Mouse (Mus musculus): ENCODE data around the gene Nfe2l3.
"Not testable (repeated sequence)": the region's sequence is repeated elsewhere in the genome, so short reads cannot be mapped to it uniquely, and the experiment has no call there.

Gene Nfe2l3

GRCm38 (mm10) chr6:51442191-51442835 lies 9.8 kb downstream of the Nfe2l3 start:
- DNase-seq (ENCODE audit: low spot score): no peak

DNA sequence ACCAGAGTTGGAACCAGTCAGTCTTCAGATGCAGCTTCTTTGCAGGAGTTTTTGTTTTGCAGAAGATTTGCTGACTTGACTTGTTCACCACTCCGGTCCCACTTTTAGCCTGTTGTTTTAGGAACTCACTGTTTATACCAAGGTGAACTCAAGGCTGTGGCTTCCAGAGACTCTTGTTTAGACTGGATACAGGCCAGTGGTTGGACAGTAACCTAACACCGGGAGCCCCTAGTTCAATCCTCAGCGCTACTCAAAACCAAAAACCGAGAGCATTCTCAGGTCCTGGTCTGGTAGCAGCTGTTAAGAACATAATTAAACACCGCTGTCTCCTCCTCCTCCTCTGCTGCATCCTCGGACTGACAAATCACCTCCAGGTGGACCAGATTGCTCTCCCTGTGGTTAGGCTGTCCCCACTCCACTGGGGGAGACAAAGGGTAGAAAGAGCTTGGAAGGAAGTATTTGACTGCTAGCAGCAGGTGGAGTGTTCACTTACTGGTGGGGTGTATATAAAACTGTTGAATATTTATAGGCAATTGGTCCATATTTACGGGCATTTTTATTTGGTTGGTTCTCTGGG lies 20.5 kb downstream of the Nfe2l3 start:
- no peak for DNase-seq (ENCODE audit: low spot score)

DNA sequence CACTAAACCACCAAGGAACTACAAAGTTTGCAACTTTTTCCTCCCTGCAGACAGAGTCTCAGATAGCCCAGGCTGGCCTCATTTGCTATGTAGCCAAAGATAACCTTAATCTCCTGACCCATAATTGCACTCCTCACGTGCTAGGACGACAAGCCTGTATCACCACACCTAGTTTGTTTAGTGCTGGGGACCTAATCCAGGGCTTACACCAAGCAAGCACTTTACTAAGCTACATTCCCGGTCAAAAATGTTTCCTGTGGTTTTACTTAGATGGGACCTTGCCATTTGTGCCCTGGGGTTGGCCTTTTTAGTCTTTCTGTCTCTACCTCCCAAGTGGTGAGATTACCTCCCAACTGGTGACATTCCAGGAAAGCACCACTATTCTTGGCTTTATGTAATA lies 22.5 kb downstream of the Nfe2l3 start:
- DNase-seq (ENCODE audit: low spot score): no peak

GRCm38 (mm10) chr6:51456198-51456597 lies 23.7 kb downstream of the Nfe2l3 start:
- no peak for DNase-seq (ENCODE audit: low spot score)

DNA sequence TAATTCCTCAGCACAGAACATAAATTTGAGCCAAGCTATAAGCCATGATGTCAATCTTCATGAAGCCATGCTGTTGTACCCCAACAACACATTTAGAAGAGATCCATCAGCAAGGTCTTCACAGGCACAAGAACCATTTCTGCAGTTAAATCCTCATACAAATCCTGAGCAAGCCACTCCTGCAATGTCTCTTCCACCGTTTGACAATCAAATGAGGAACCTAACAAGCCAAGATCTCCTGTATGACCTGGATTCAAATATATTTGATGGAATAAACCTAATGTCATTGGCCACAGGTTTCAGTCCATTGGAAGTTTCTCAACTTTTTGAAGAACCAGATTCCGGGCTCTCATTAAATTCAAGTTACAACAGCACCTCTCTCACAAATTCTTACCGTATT lies 24.8 kb downstream of the Nfe2l3 start:
- no peak for DNase-seq (ENCODE audit: low spot score)

- DNase-seq (ENCODE audit: low spot score): no peak
Measured at GRCm38 (mm10) chr6:51457770-51458387, 25.4 kb downstream of the Nfe2l3 start.

DNA sequence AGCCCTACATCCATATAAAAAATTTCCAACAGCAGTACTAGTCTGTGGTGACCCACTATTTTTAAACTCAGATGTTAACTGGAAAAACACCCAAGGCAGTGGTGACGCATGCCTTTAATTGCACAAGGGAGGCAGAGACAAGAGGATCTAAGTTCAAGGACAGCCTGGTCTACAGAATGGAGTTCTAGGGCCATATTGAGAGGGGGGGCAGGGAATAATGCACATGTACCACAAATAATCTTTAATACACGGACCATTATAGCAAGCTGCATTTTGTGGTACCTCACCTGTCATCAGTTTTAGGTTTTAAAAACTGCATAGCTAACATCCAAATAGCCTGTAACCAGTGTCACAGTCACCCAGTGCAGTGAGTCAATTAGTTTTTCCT lies 26.4 kb downstream of the Nfe2l3 start:
- DNase-seq (ENCODE audit: low spot score): no peak

GRCm38 (mm10) chr6:51459313-51460020 lies 27.0 kb downstream of the Nfe2l3 start:
- no peak for DNase-seq (ENCODE audit: low spot score)

GRCm38 (mm10) chr6:51460021-51460360 lies 27.5 kb downstream of the Nfe2l3 start:
- DNase-seq (ENCODE audit: low spot score): no peak

DNA sequence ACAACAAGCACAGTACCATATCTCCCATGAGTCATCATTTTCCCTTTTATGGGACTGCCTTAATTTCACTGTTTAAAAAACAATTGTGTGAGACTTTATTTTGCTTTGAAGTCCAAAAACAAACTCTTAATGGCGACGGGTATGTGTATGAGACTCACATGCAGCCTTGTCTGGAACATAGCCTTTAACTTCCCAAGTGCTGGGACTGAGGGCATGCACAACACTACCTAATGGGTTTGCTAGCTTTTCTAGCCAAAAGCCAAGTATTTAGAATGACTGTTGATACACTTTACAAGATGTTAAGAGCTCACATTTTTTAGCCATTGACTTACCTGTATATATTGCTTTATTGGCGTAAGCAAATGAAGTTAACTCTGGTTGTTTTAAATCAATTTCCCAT lies 27.9 kb downstream of the Nfe2l3 start:
- DNase-seq (ENCODE audit: low spot score): no peak

GRCm38 (mm10) chr6:51467649-51468048 lies 35.2 kb downstream of the Nfe2l3 start:
- DNase-seq (ENCODE audit: low spot score): no peak

DNA sequence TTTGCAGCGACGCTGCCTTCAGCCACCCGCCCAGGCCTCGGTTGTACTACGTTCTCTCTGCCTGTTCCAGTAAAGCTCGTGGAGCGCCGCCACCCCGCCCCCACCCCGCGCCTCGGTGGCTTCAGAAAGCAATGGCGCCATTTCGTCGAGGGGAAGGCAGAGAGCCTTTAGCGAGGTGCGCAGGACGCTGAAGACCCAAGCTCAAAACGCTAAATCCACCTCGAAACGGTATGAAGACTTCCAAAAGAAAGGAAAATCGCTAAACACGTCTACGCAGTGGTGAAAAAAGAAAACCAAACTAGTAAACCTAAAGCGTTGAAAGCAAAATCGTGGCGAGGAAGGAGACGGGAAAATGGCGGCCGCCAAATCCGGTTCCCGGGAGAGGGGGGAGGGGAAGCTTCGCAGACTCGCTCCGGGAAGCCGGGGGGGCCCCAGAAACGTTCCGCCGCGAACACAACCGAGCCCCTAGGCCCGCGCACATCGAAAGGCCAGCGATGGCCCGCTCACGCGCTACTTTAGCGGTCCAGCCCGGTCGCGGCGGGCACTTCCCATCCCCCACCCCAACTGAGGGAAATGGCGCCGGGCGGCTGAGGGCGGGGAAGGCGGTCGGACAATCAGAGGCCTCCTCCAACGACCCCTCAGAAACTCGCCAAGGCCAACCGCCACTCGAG lies 36.6 kb downstream of the Nfe2l3 start:
- DNase-seq (ENCODE audit: low spot score): peak; percentile 73

DNA sequence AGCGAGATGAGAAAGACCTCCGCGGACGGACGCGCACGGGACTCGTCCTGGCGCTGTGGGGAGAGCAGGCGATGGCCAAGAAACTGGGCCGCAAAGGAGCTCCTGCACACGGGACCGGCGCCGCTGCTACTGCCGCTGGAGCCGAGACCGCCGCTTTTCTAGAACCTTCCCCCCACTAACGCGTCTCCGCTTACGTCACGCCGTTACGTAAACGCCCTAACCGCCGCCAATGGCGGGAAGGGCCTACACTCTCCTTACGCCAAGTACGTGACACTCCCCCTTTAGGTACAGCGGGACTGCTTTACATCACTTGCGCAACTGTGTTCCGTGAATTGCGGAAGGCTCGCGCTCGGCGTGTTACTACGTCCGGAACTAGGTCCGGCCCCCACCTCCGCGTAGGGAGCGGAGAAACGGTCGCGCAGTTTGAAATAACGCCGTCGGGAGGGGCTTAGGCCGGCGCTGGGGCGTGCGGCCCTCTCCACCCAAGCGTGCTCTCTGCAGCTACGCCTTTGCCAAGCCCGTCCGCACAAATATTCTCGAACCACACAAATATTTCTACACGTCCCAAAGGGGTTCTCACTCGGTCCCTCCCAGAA lies 37.3 kb downstream of the Nfe2l3 start, which contains the start of gene Hnrnpa2b1:
TSS of gene Hnrnpa2b1 (minus strand) at position 180 of the 596 bp plus-strand sequence.
- peak; percentile 99 for DNase-seq (ENCODE audit: low spot score)

DNA sequence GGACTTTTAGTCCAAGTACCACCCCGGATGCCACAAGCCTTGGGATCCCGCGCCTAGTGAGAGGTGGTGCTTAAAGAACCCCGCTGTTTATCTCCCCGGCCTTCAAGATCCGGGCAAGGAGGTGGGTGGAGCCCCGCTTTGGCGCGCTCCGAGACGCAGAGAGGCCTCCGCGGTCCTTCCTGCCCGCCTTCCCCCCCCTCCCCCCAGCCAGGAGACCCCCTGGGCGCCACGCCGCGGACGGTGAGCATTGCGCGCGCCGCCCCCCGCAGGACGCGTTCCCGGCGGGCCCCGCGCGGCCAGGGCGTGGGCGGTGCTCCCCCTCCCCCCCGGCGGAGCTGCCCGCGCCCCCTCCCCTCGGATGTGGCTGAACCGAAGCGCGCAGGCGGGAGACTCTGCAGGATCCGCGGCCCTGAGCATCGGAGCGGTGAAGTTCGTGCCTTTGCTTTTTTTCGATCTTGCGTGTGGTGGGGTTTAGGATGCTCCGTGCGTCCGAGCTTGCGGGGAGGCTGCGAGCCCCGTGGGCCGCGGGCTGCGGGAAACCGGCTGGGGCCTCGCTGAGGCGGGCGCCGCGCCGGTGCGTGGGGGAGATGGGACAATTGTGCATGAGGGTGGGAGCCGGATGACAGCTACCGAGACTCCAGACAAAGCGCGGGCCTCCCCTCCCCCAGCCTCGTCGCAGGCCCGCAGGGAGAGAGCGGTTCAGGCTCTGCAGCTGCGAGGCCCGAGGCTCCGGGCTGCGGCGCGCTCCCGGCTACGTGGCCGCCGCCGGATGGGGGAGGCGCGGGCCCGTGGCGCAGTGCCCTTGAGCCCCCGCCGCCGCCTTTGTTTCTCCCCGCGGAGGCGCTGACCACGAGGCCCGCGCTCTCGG lies 38.1 kb downstream of the Nfe2l3 start, which contains the start of gene Cbx3:
TSS of gene Cbx3 (plus strand) at position 50 of the 868 bp plus-strand sequence.
- peak; percentile 80 for DNase-seq (ENCODE audit: low spot score)

GRCm38 (mm10) chr6:51471179-51471505 lies 38.7 kb downstream of the Nfe2l3 start:
- DNase-seq (ENCODE audit: low spot score): no peak

DNA sequence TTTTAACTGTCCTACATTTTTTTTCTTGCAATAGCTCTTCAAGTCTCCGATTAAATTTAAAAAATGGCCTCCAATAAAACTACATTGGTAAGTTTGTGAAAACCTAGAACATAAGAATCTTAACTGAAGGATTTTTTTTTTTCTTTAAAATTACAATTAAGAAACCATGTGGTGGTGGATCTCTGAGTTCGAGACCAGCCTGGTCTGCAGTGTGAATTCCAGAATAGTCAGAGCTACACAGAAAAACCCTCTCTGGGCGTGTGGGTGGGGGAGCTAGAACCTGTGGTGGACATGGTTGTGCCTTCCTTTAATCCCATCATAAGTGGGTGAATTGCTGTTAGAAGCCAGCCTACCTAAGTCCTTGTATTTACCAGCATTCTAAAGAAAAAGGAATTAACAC lies 39.3 kb downstream of the Nfe2l3 start:
- no peak for DNase-seq (ENCODE audit: low spot score)

GRCm38 (mm10) chr6:51472213-51472612 lies 39.7 kb downstream of the Nfe2l3 start:
- DNase-seq (ENCODE audit: low spot score): no peak

- DNase-seq (ENCODE audit: low spot score): no peak
Measured at GRCm38 (mm10) chr6:51479136-51479731, 46.8 kb downstream of the Nfe2l3 start.

DNA sequence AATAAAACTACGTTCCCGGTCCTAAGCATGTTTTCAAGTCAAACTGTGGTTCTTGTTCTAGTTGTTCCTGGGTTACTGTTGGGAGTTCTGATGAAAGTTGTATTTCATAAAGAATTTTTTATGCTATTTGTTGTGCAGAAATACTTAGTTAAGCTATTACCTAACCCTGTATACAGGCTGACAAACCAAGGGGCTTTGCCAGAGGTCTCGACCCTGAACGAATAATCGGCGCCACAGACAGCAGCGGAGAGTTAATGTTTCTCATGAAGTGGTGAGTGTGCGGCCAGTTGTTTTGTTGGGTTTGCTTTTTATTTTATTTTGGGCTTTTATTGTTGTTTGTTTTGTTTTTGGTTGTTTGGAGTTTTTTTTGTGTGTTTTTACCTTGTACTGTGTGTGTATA lies 49.1 kb downstream of the Nfe2l3 start:
- no peak for DNase-seq (ENCODE audit: low spot score)

- DNase-seq (ENCODE audit: low spot score): no peak
Measured at GRCm38 (mm10) chr6:51483861-51484260, 51.4 kb downstream of the Nfe2l3 start.

- not testable (repeated sequence) for DNase-seq (ENCODE audit: low spot score)
Measured at GRCm38 (mm10) chr6:51484556-51484955, 52.1 kb downstream of the Nfe2l3 start.

Measured in layer of hippocampus, adult 11-12 months (tissue).